In the genomic region with DNA sequence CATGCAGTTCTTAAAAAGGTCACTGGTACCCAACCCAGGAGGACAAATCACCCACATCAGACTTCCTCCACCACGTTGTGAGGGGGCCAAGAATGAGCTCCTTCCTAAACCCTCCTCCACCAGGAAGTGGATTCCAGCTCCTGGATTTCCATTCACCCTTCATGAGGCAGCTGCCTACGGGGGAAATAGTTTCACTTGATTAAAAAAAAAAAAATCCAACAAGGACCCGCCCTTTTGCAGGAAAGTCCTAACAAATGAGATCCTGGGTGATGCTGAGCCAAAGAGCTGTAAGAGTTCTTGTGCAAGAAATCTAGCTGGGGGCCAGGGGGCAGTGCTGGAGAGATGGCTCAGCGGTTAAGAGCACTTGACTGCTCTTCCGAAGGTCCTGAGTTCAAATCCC, we compare ENCODE assay signal across 16 mouse cellular contexts. TPM values are rescaled to one million over a fixed set of nuclear protein-coding genes. Genes with fewer than 3 reads are reported as not detected.
DNase-seq lines count a peak whose midpoint lies in the region; ATAC-seq and TF ChIP-seq lines count a peak whose summit lies in the region.
"Had no signal": no experiment of that assay in that cellular context is flagged by ENCODE, and none has a peak within 500 bp of the region (broad histone marks: within the 10 kb centered on the region; RNA-seq: fewer than 3 reads in every experiment).

No protein-coding gene starts in this region.

- 38% methylated on average over 5 of the region's 5 CpGs for WGBS in intestine, postnatal 0 days
- WGBS in forebrain, embryonic 10.5 days = 61% methylated on average over 5 of the region's 5 CpGs
- 57% methylated on average over 5 of the region's 5 CpGs for WGBS in forebrain, embryonic 14.5 days

- ATAC-seq in intestine, postnatal 0 days = no peak
- no peak for ATAC-seq in forebrain, embryonic 14.5 days
- ATAC-seq: inflammation-experienced regulatory T-cells, adult 6 months; midbrain, embryonic 13.5 days had no signal

- H3K4me2 ChIP-seq in intestine, postnatal 0 days (replicated peaks; ENCODE audit: low read depth) = no peak overlapping the region
- no peak overlapping the region for H3K4me2 ChIP-seq in forebrain, embryonic 14.5 days (ENCODE audit: low read length)
- H3K4me2 ChIP-seq: liver, embryonic 15.5 days; midbrain, embryonic 13.5 days; neural tube, embryonic 12.5 days had no signal

- H3K4me1 ChIP-seq in brown adipose tissue, adult 24 weeks (ENCODE audit: control insufficient read depth, insufficient read depth, insufficient read length, low read length) = no peaks in the 10 kb centered on the region; the same call in 1 of the 2 replicates
- H3K4me1 ChIP-seq in intestine, postnatal 0 days (replicated peaks; ENCODE audit: control insufficient read depth, insufficient read depth, low read length) = no peaks in the 10 kb centered on the region
- H3K4me1 ChIP-seq in forebrain, embryonic 10.5 days = peaks cover 8% of the 10 kb centered on the region; the same call in 1 of the 2 replicates
- H3K4me1 ChIP-seq in forebrain, embryonic 14.5 days (ENCODE audit: control insufficient read depth, insufficient read depth, low read length) = no peaks in the 10 kb centered on the region
- H3K4me1 ChIP-seq: neural tube, embryonic 12.5 days had no signal

- DNase-seq in heart, adult 11 months = peak; percentile 96
- no peak for DNase-seq in heart, postnatal 25 days (ENCODE audit: low spot score)
- peak; percentile 49 for DNase-seq in 3134 (ENCODE audit: extremely low read depth, insufficient read length, low spot score)
- no peak for DNase-seq in forebrain, embryonic 10.5 days (ENCODE audit: extremely low spot score, low spot score)
- DNase-seq in ovary, postnatal 10 days (ENCODE audit: low spot score) = no peak
- no peak for DNase-seq in forebrain, embryonic 14.5 days (ENCODE audit: low spot score)
- DNase-seq: cerebellum, postnatal 14 days; thymus, postnatal 14 days had no signal

- intact Hi-C loops in heart, postnatal 25 days (cut with DNase I) = no loop called here

- no peak overlapping the region for H3K4me3 ChIP-seq in brown adipose tissue, adult 24 weeks (ENCODE audit: insufficient read depth, low read depth, low read length)
- H3K4me3 ChIP-seq in intestine, postnatal 0 days (ENCODE audit: low read depth, low read length) = no peak overlapping the region
- no peak overlapping the region for H3K4me3 ChIP-seq in forebrain, embryonic 10.5 days
- H3K4me3 ChIP-seq in forebrain, embryonic 14.5 days (ENCODE audit: low read depth, low read length) = no peak overlapping the region
- H3K4me3 ChIP-seq: liver, embryonic 15.5 days; midbrain, embryonic 13.5 days; neural tube, embryonic 12.5 days had no signal

- H3K36me3 ChIP-seq in intestine, postnatal 0 days (ENCODE audit: control insufficient read depth, insufficient read depth) = peaks cover 5% of the 10 kb centered on the region; the same call in 1 of the 2 replicates
- peaks cover 31% of the 10 kb centered on the region for H3K36me3 ChIP-seq in forebrain, embryonic 10.5 days (replicated peaks)
- peaks cover 21% of the 10 kb centered on the region for H3K36me3 ChIP-seq in forebrain, embryonic 14.5 days (ENCODE audit: control insufficient read depth, insufficient read depth, low read length)
- H3K36me3 ChIP-seq: liver, embryonic 15.5 days had no signal

- no peaks in the 10 kb centered on the region for H3K9me3 ChIP-seq in intestine, postnatal 0 days (ENCODE audit: control insufficient read depth)
- no peaks in the 10 kb centered on the region for H3K9me3 ChIP-seq in forebrain, embryonic 10.5 days
- no peaks in the 10 kb centered on the region for H3K9me3 ChIP-seq in forebrain, embryonic 14.5 days (replicated peaks; ENCODE audit: control insufficient read depth, low read length)
- H3K9me3 ChIP-seq: liver, embryonic 15.5 days; midbrain, embryonic 13.5 days; neural tube, embryonic 12.5 days had no signal

- TF ChIP-seq CTCF in intestine, postnatal 0 days (IDR thresholded peaks at IDR 0.05; ENCODE audit: low read depth) = no peak

- no peak overlapping the region for H3K9ac ChIP-seq in intestine, postnatal 0 days (ENCODE audit: low read depth, low read length)
- no peak overlapping the region for H3K9ac ChIP-seq in forebrain, embryonic 14.5 days (ENCODE audit: low read length)
- H3K9ac ChIP-seq: liver, embryonic 15.5 days; midbrain, embryonic 13.5 days; neural tube, embryonic 12.5 days had no signal

- H3K27ac ChIP-seq in brown adipose tissue, adult 24 weeks (replicated peaks; ENCODE audit: low read depth, low read length) = peak overlapping the region; percentile 55
- 0 out of 2 replicates have a peak overlapping the region, but pooled peaks have one; percentile 15 for H3K27ac ChIP-seq in intestine, postnatal 0 days (ENCODE audit: low read depth, low read length)
- H3K27ac ChIP-seq in forebrain, embryonic 10.5 days = no peak overlapping the region
- H3K27ac ChIP-seq in forebrain, embryonic 14.5 days (ENCODE audit: low read depth, low read length) = no peak overlapping the region
- H3K27ac ChIP-seq: liver, embryonic 15.5 days; midbrain, embryonic 13.5 days; neural tube, embryonic 12.5 days had no signal

- no peaks in the 10 kb centered on the region for H3K27me3 ChIP-seq in intestine, postnatal 0 days (replicated peaks; ENCODE audit: control insufficient read depth, insufficient read depth, low read length)
- no peaks in the 10 kb centered on the region for H3K27me3 ChIP-seq in forebrain, embryonic 10.5 days (ENCODE audit: poor library complexity, severe bottlenecking)
- H3K27me3 ChIP-seq in forebrain, embryonic 14.5 days (replicated peaks; ENCODE audit: control insufficient read depth, insufficient read depth, low read length) = no peaks in the 10 kb centered on the region
- H3K27me3 ChIP-seq: liver, embryonic 15.5 days; midbrain, embryonic 13.5 days; neural tube, embryonic 12.5 days had no signal

RNA-seq across cellular contexts. Expression of a gene that starts 11.4 kb away (rescaled TPM):
- total RNA-seq in heart, postnatal 25 days (2021) = 100 to 1,000 TPM; 115 to 122 TPM
- 66.5 and 75.1 TPM in 2 replicates for polyA plus RNA-seq in brown adipose tissue, adult 24 weeks (2012; ENCODE audit: insufficient read depth, insufficient read length, missing spikeins)
- 49.9 and 53.5 TPM in 2 replicates for polyA plus RNA-seq in intestine, postnatal 0 days (2015; fragmentation: Nextera tagmentation; extraction: Ambion mirVana)
- polyA plus RNA-seq in forebrain, embryonic 10.5 days (2016; fragmentation: Nextera tagmentation; extraction: Ambion mirVana) = 12.1 and 12.6 TPM in 2 replicates
- 10.4 and 12.2 TPM in 2 replicates for polyA plus RNA-seq in forebrain, embryonic 14.5 days (2014; fragmentation: Nextera tagmentation; extraction: Ambion mirVana)

RNA-seq across cellular contexts. Expression of a gene that starts 14.2 kb away (rescaled TPM):
- not detected for total RNA-seq in heart, postnatal 25 days (2021)
- polyA plus RNA-seq in brown adipose tissue, adult 24 weeks (2012; ENCODE audit: insufficient read depth, insufficient read length, missing spikeins) = not detected in 2 replicates
- not detected in 2 replicates for polyA plus RNA-seq in intestine, postnatal 0 days (2015; fragmentation: Nextera tagmentation; extraction: Ambion mirVana)
- not detected in 2 replicates for polyA plus RNA-seq in forebrain, embryonic 10.5 days (2016; fragmentation: Nextera tagmentation; extraction: Ambion mirVana)
- polyA plus RNA-seq in forebrain, embryonic 14.5 days (2014; fragmentation: Nextera tagmentation; extraction: Ambion mirVana) = not detected in 2 replicates
- total RNA-seq: gastrocnemius, adult 8-10 months; left cerebral cortex, postnatal 10 days had no signal
- polyA plus RNA-seq: inflammation-experienced regulatory T-cells, adult 6 months; liver, embryonic 15.5 days; midbrain, embryonic 13.5 days; neural tube, embryonic 12.5 days had no signal

RNA-seq across cellular contexts. Expression of a gene that starts 30.0 kb away (rescaled TPM):
- total RNA-seq in heart, postnatal 25 days (2021) = 1 to 10 TPM; 1.9 to 2.1 TPM
- polyA plus RNA-seq in brown adipose tissue, adult 24 weeks (2012; ENCODE audit: insufficient read depth, insufficient read length, missing spikeins) = 0.54 and 0.87 TPM in 2 replicates
- polyA plus RNA-seq in intestine, postnatal 0 days (2015; fragmentation: Nextera tagmentation; extraction: Ambion mirVana) = 8.1 and 8.6 TPM in 2 replicates
- polyA plus RNA-seq in forebrain, embryonic 10.5 days (2016; fragmentation: Nextera tagmentation; extraction: Ambion mirVana) = 13.5 and 16.1 TPM in 2 replicates
- 34.2 and 39.6 TPM in 2 replicates for polyA plus RNA-seq in forebrain, embryonic 14.5 days (2014; fragmentation: Nextera tagmentation; extraction: Ambion mirVana)

RNA-seq across cellular contexts. Expression of a gene that starts 31.4 kb away (rescaled TPM):
- total RNA-seq in heart, postnatal 25 days (2021) = 1 to 10 TPM; 1.5 to 1.6 TPM
- polyA plus RNA-seq in brown adipose tissue, adult 24 weeks (2012; ENCODE audit: insufficient read depth, insufficient read length, missing spikeins) = not detected in 2 replicates
- not detected in 2 replicates for polyA plus RNA-seq in intestine, postnatal 0 days (2015; fragmentation: Nextera tagmentation; extraction: Ambion mirVana)
- polyA plus RNA-seq in forebrain, embryonic 10.5 days (2016; fragmentation: Nextera tagmentation; extraction: Ambion mirVana) = not detected in 2 replicates
- not detected in 2 replicates for polyA plus RNA-seq in forebrain, embryonic 14.5 days (2014; fragmentation: Nextera tagmentation; extraction: Ambion mirVana)
- total RNA-seq: gastrocnemius, adult 8-10 months; left cerebral cortex, postnatal 10 days had no signal
- polyA plus RNA-seq: inflammation-experienced regulatory T-cells, adult 6 months had no signal

RNA-seq across cellular contexts. Expression of a gene that starts 43.1 kb away (rescaled TPM):
- 10 to 100 TPM; 50.1 to 62.2 TPM for total RNA-seq in heart, postnatal 25 days (2021)
- 37.7 and 46.4 TPM in 2 replicates for polyA plus RNA-seq in brown adipose tissue, adult 24 weeks (2012; ENCODE audit: insufficient read depth, insufficient read length, missing spikeins)
- polyA plus RNA-seq in intestine, postnatal 0 days (2015; fragmentation: Nextera tagmentation; extraction: Ambion mirVana) = 5.4 and 5.6 TPM in 2 replicates
- polyA plus RNA-seq in forebrain, embryonic 10.5 days (2016; fragmentation: Nextera tagmentation; extraction: Ambion mirVana) = 0.14 and 0.23 TPM in 2 replicates
- 0.23 TPM in 1 of 2 replicates, not detected in the other for polyA plus RNA-seq in forebrain, embryonic 14.5 days (2014; fragmentation: Nextera tagmentation; extraction: Ambion mirVana)
- total RNA-seq: left cerebral cortex, postnatal 10 days had no signal

Comparison
In these comparisons a context has a peak if more than half of its experiments do, and no peak if none do; other contexts are left out.
1. DNase-seq: peak in heart, adult 11 months (single experiment) and 3134 (single experiment); none in heart, postnatal 25 days (single experiment), forebrain, embryonic 10.5 days (single experiment), ovary, postnatal 10 days (single experiment) and forebrain, embryonic 14.5 days (single experiment).
2. H3K27ac ChIP-seq: peak in brown adipose tissue, adult 24 weeks (single experiment) and intestine, postnatal 0 days (single experiment); none in forebrain, embryonic 10.5 days (single experiment) and forebrain, embryonic 14.5 days (single experiment).